Mouse (Mus musculus) mature B cell (primary cell): ENCODE measurements around the gene Olfr1255.

Experiments
- in situ Hi-C: fragments of 300-500 bp; cut with MboI; formaldehyde crosslinking; loops from 2 replicates; pipeline ENCODE4 v1.14.3; 2019

Olfr1255 gene

GRCm38 (mm10) chr2:89811751-89812150, at the start of gene Olfr1255:
TSS of gene Olfr1255 (plus strand) at chr2:89812051.
- in situ Hi-C loops = no loop called here

DNA sequence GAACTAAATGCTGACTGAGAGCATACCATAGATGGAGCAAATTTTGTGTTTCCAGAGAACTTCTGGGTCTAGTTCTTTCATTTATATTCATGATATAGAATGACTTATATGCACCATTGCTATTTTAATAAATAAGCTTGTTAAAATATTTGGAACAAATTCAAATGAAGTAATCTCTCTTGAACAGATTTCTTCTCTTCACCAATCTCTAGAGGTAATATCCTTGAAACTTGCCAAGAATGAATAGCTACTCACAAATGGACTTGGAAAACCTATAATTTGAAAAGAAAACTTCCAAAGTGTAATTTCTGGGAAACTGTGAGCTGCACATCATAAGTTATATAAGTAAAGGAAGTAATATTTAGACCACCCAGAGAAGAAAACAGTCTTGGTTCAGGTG, 18.3 kb upstream of the Olfr1255 start, which contains the start of gene Olfr1254:
Olfr1254 (minus strand) TSS at position 101 of the 400 bp plus-strand sequence.
- in situ Hi-C loops = no loop called here

GRCm38 (mm10) chr2:89799583-89799982, 12.3 kb upstream of the Olfr1255 start:
- in situ Hi-C loops = no loop called here

DNA sequence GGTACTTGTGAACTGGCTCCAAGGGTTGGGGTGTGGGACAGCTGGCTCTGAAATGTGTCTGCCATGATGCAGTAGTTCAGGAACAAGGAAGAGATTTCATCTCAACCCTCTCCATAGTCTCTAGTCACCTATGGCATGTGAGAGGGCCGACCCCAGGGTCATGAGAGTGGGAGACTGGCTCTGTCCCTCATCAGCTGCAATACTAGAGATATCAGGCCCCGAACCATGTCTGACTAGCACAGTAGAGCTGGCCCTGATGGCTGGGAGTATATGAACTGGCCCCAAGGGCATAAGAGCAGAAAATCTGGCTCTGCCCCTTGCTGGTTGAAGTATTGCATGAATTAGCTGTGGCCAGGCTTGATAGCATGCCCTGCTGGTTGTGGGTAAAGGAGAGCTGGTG, 1.1 kb upstream of the Olfr1255 start:
- in situ Hi-C loops = no loop called here

- in situ Hi-C loops = no loop called here
Observed at GRCm38 (mm10) chr2:89820216-89820615, 8.4 kb downstream of the Olfr1255 start.

- in situ Hi-C loops = no loop called here
Observed at GRCm38 (mm10) chr2:89841455-89841854, 29.6 kb downstream of the Olfr1255 start, which contains the start of gene Olfr1256. TSS of gene Olfr1256 (minus strand) at chr2:89841555.

GRCm38 (mm10) chr2:89848105-89848504, 36.3 kb downstream of the Olfr1255 start, which contains the start of gene Olfr48:
TSS of gene Olfr48 (minus strand) at chr2:89848205.
- in situ Hi-C loops = no loop called here

DNA sequence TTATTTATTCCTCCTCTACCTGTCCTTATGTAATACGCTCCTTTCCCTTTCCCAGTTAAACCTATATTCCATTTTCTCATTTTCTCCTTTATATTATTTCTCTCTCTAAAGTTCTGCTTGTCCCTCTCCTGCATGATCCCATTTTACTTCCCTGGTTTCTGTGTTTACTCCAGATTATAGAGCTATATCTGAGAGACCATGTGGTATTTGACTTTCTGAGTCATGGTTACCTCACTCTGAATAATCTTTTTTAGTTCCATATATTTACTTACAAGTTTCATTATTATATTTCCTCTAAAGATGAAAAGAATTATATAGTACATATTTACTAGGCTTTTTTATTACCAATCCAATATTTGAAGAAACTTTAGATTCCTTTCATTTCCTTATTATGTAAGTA, 37.4 kb downstream of the Olfr1255 start:
- in situ Hi-C loops = no loop called here
